ENCODE assay signal across 13 mouse cellular contexts in genomic region chr12:45724565-45725370, GRCm38 (mm10).
"Had no signal": no experiment of that assay in that cellular context is flagged by ENCODE, and none has a peak within 500 bp of the region (broad histone marks: within the 10 kb centered on the region; RNA-seq: fewer than 3 reads in every experiment).

No protein-coding gene starts in this region.

- H3K4me3 ChIP-seq: layer of hippocampus, adult 2 months; limb, embryonic 13.5 days; midbrain, embryonic 10.5 days; myocyte; neural tube, embryonic 15.5 days had no signal

- DNase-seq: kidney, adult 8-10 months; kidney, postnatal 36 days; lung, adult 18-20 months; midbrain, embryonic 14.5 days; right cerebral cortex, adult 18-20 months; right cerebral cortex, postnatal 25 days; thymus, postnatal 4 days had no signal

- H3K27me3 ChIP-seq: limb, embryonic 13.5 days; neural tube, embryonic 15.5 days had no signal

- H3K9me3 ChIP-seq: limb, embryonic 13.5 days; midbrain, embryonic 10.5 days; neural tube, embryonic 15.5 days had no signal

- H3K4me1 ChIP-seq: limb, embryonic 13.5 days; midbrain, embryonic 10.5 days; neural tube, embryonic 15.5 days had no signal

- H3K9ac ChIP-seq: limb, embryonic 13.5 days; liver, embryonic 14.5 days; neural tube, embryonic 15.5 days had no signal

- H3K27ac ChIP-seq: layer of hippocampus, adult 2 months; limb, embryonic 13.5 days; liver, embryonic 14.5 days; midbrain, embryonic 10.5 days; neural tube, embryonic 15.5 days had no signal

- H3K36me3 ChIP-seq: limb, embryonic 13.5 days; midbrain, embryonic 10.5 days; neural tube, embryonic 15.5 days had no signal

- H3K4me2 ChIP-seq: limb, embryonic 13.5 days; neural tube, embryonic 15.5 days had no signal
